Mouse (Mus musculus): ENCODE results near the gene Nsun7. TPM values are rescaled to one million over a fixed set of nuclear protein-coding genes. Genes with fewer than 3 reads are reported as not detected.

Nsun7 gene
- total RNA-seq, 2 experiments from 2014 or later = 3.1 to 8.2 TPM

GRCm38 (mm10) chr5:66326395-66326794 is 66.7 kb downstream of the Nsun7 start:
- DNase-seq (ENCODE audit: low spot score in 2 of 2) = no peak
- intact Hi-C loops (cut with DNase I) = loop anchor here (5.0 kb wide), 1 partner anchor 64 kb away; no protein-coding TSS in a partner anchor

- DNase-seq (ENCODE audit: low spot score in 2 of 2) = no peak
- intact Hi-C loops (cut with DNase I) = loop anchor here (5.0 kb wide), 1 partner anchor 66 kb away; no protein-coding TSS in a partner anchor
Observed at GRCm38 (mm10) chr5:66327949-66328726, 68.4 kb downstream of the Nsun7 start.

- intact Hi-C loops (cut with DNase I) = loop anchor here (5.0 kb wide), 1 partner anchor 66 kb away; no protein-coding TSS in a partner anchor
- no peak for DNase-seq (ENCODE audit: low spot score in 2 of 2)
Observed at GRCm38 (mm10) chr5:66328766-66329165, 69.1 kb downstream of the Nsun7 start.

- DNase-seq (ENCODE audit: low spot score in 2 of 2) = no peak
- intact Hi-C loops (cut with DNase I) = no loop called here
Observed at GRCm38 (mm10) chr5:66330806-66331205, 71.1 kb downstream of the Nsun7 start.

GRCm38 (mm10) chr5:66337025-66337968 is 77.6 kb downstream of the Nsun7 start:
- DNase-seq (ENCODE audit: low spot score in 2 of 2) = peak in 1 of 2 experiments; percentile 36
- intact Hi-C loops (cut with DNase I) = no loop called here

GRCm38 (mm10) chr5:66337969-66338345 is 78.3 kb downstream of the Nsun7 start:
- DNase-seq (ENCODE audit: low spot score in 2 of 2) = peak in 1 of 2 experiments; percentile 13
- intact Hi-C loops (cut with DNase I) = no loop called here

GRCm38 (mm10) chr5:66338583-66338982 is 78.9 kb downstream of the Nsun7 start:
- intact Hi-C loops (cut with DNase I) = no loop called here
- DNase-seq (ENCODE audit: low spot score in 2 of 2) = no peak

- intact Hi-C loops (cut with DNase I) = no loop called here
- no peak for DNase-seq (ENCODE audit: low spot score in 2 of 2)
Observed at GRCm38 (mm10) chr5:66340356-66341102, 80.8 kb downstream of the Nsun7 start.

GRCm38 (mm10) chr5:66341848-66342247 is 82.2 kb downstream of the Nsun7 start:
- intact Hi-C loops (cut with DNase I) = no loop called here
- DNase-seq (ENCODE audit: low spot score in 2 of 2) = no peak

- DNase-seq (ENCODE audit: low spot score in 2 of 2) = no peak
- intact Hi-C loops (cut with DNase I) = no loop called here
Observed at GRCm38 (mm10) chr5:66342285-66342684, 82.6 kb downstream of the Nsun7 start.

GRCm38 (mm10) chr5:66344182-66344581 is 84.5 kb downstream of the Nsun7 start:
- DNase-seq (ENCODE audit: low spot score in 2 of 2) = no peak
- intact Hi-C loops (cut with DNase I) = no loop called here

GRCm38 (mm10) chr5:66345140-66345539 is 85.4 kb downstream of the Nsun7 start:
- no peak for DNase-seq (ENCODE audit: low spot score in 2 of 2)
- intact Hi-C loops (cut with DNase I) = no loop called here

- DNase-seq (ENCODE audit: low spot score in 2 of 2) = no peak
- intact Hi-C loops (cut with DNase I) = no loop called here
Observed at GRCm38 (mm10) chr5:66346756-66347155, 87.1 kb downstream of the Nsun7 start.

Other genes starting within 250 kb of the Nsun7 start
- gene Rbm47, start 86.8 kb upstream of the Nsun7 start, total RNA-seq (2021) = 1 to 10 TPM; 1.4 to 1.8 TPM